Mouse (Mus musculus) c-Kit-positive CD71-negative TER-119-negative erythroid progenitor cells, embryonic 14.5 days (primary cell): Measurements from ENCODE around the gene Osmr.
"Not testable (repeated sequence)": the region's sequence is repeated elsewhere in the genome, so short reads cannot be mapped to it uniquely, and the experiment has no call there.

Experiments used
- DNase-seq: peaks from one replicate; pipeline ENCODE4 v3.0.0-alpha.2; 2013; ENCODE audit warnings: low read depth

The Osmr gene

GRCm38 (mm10) chr15:6861617-6862016 is 13.2 kb downstream of the Osmr start:
- DNase-seq = no peak

GRCm38 (mm10) chr15:6859781-6860180 is 15.0 kb downstream of the Osmr start:
- DNase-seq = no peak

GRCm38 (mm10) chr15:6858871-6859270 is 15.9 kb downstream of the Osmr start:
- no peak for DNase-seq

- DNase-seq = no peak
Measured at GRCm38 (mm10) chr15:6857270-6857905, 17.4 kb downstream of the Osmr start.

- no peak for DNase-seq
Measured at GRCm38 (mm10) chr15:6849851-6850250, 24.9 kb downstream of the Osmr start.

GRCm38 (mm10) chr15:6840199-6840598 is 34.6 kb downstream of the Osmr start:
- no peak for DNase-seq

- DNase-seq = no peak
Measured at GRCm38 (mm10) chr15:6815807-6816206, 59.0 kb downstream of the Osmr start.

- DNase-seq = not testable (repeated sequence)
Measured at GRCm38 (mm10) chr15:6801212-6801611, 73.6 kb downstream of the Osmr start.

GRCm38 (mm10) chr15:6792846-6793245 is 81.9 kb downstream of the Osmr start:
- DNase-seq = no peak

GRCm38 (mm10) chr15:6791648-6792047 is 83.1 kb downstream of the Osmr start:
- no peak for DNase-seq

- DNase-seq = no peak
Measured at GRCm38 (mm10) chr15:6790011-6790410, 84.8 kb downstream of the Osmr start.

- no peak for DNase-seq
Measured at GRCm38 (mm10) chr15:6787236-6787635, 87.5 kb downstream of the Osmr start.

GRCm38 (mm10) chr15:6786212-6786611 is 88.6 kb downstream of the Osmr start:
- DNase-seq = no peak

GRCm38 (mm10) chr15:6772265-6772664 is 102.5 kb downstream of the Osmr start:
- no peak for DNase-seq
